Comparison of ENCODE assay signal across 20 mouse cellular contexts in genomic region chr10:58802391-58802790, GRCm38 (mm10). TPM values are rescaled to one million over a fixed set of nuclear protein-coding genes. Genes with fewer than 3 reads are reported as not detected.
DNase-seq lines count a peak whose midpoint lies in the region; ATAC-seq and TF ChIP-seq lines count a peak whose summit lies in the region.
"Had no signal": no experiment of that assay in that cellular context is flagged by ENCODE, and none has a peak within 500 bp of the region (broad histone marks: within the 10 kb centered on the region; RNA-seq: fewer than 3 reads in every experiment).

No protein-coding gene starts in this region.

- no peaks in the 10 kb centered on the region for H3K36me3 ChIP-seq in forebrain, embryonic 14.5 days (ENCODE audit: control insufficient read depth, insufficient read depth, low read length)
- no peaks in the 10 kb centered on the region for H3K36me3 ChIP-seq in forebrain, embryonic 15.5 days
- H3K36me3 ChIP-seq in lung, embryonic 14.5 days (ENCODE audit: insufficient read depth), result no peaks in the 10 kb centered on the region
- H3K36me3 ChIP-seq: embryonic facial prominence, embryonic 10.5 days; embryonic facial prominence, embryonic 12.5 days; G1E had no signal

- no peak overlapping the region for H3K9ac ChIP-seq in forebrain, embryonic 14.5 days (ENCODE audit: low read length)
- H3K9ac ChIP-seq in forebrain, embryonic 15.5 days (replicated peaks), result no peak overlapping the region
- H3K9ac ChIP-seq in lung, embryonic 14.5 days, result no peak overlapping the region
- H3K9ac ChIP-seq: embryonic facial prominence, embryonic 12.5 days; forebrain, embryonic 13.5 days had no signal

- no peaks in the 10 kb centered on the region for H3K27me3 ChIP-seq in forebrain, embryonic 14.5 days (replicated peaks; ENCODE audit: control insufficient read depth, insufficient read depth, low read length)
- H3K27me3 ChIP-seq in forebrain, embryonic 15.5 days, result no peaks in the 10 kb centered on the region
- H3K27me3 ChIP-seq in lung, embryonic 14.5 days (ENCODE audit: insufficient read depth, low read length), result no peaks in the 10 kb centered on the region
- H3K27me3 ChIP-seq: embryonic facial prominence, embryonic 12.5 days; forebrain, embryonic 13.5 days had no signal

- TF ChIP-seq CTCF in lung, embryonic 14.5 days (IDR thresholded peaks at IDR 0.05; ENCODE audit: low read depth), result no peak

- no peak overlapping the region for H3K4me3 ChIP-seq in forebrain, embryonic 14.5 days (ENCODE audit: low read depth, low read length)
- no peak overlapping the region for H3K4me3 ChIP-seq in forebrain, embryonic 15.5 days
- H3K4me3 ChIP-seq in lung, embryonic 14.5 days (ENCODE audit: low read depth, low read length), result no peak overlapping the region
- H3K4me3 ChIP-seq: embryonic facial prominence, embryonic 10.5 days; embryonic facial prominence, embryonic 12.5 days; forebrain, embryonic 13.5 days had no signal

- ATAC-seq in forebrain, embryonic 14.5 days, result no peak
- ATAC-seq in forebrain, embryonic 15.5 days (replicated peaks), result no peak
- no peak for ATAC-seq in lung, embryonic 14.5 days (ENCODE audit: insufficient read depth)
- ATAC-seq: CD4-positive, CD25-positive, alpha-beta regulatory T cell, adult 4 months; forebrain, embryonic 13.5 days; forebrain, postnatal 0 days had no signal

- H3K4me2 ChIP-seq in forebrain, embryonic 14.5 days (ENCODE audit: low read length), result no peak overlapping the region
- no peak overlapping the region for H3K4me2 ChIP-seq in forebrain, embryonic 15.5 days (replicated peaks)
- no peak overlapping the region for H3K4me2 ChIP-seq in lung, embryonic 14.5 days
- H3K4me2 ChIP-seq: embryonic facial prominence, embryonic 12.5 days; forebrain, embryonic 13.5 days had no signal

- peak; percentile 23 for DNase-seq in forebrain, embryonic 14.5 days (ENCODE audit: low spot score)
- DNase-seq in lung, embryonic 14.5 days, result peak; percentile 68
- no peak for DNase-seq in lung, postnatal 4 days
- DNase-seq in layer of hippocampus, adult 8-10 months (ENCODE audit: low spot score in 2 of 2), result no peak
- DNase-seq: adrenal gland, adult 2 months; adrenal gland, postnatal 10 days; adrenal gland, postnatal 25 days; B cell, adult 2 months; cerebellum, adult 11-12 months; cerebellum, adult 2 months; cerebellum, adult 9-10 months; cerebellum, postnatal 10 days; cerebellum, postnatal 25 days; forebrain, postnatal 0 days had no signal

- peaks cover 6% of the 10 kb centered on the region; the same call in 1 of the 2 replicates for H3K4me1 ChIP-seq in forebrain, embryonic 14.5 days (ENCODE audit: control insufficient read depth, insufficient read depth, low read length)
- peaks cover 22% of the 10 kb centered on the region for H3K4me1 ChIP-seq in forebrain, embryonic 15.5 days
- no peaks in the 10 kb centered on the region for H3K4me1 ChIP-seq in lung, embryonic 14.5 days (ENCODE audit: insufficient read depth)
- H3K4me1 ChIP-seq: embryonic facial prominence, embryonic 10.5 days; embryonic facial prominence, embryonic 12.5 days had no signal

- H3K9me3 ChIP-seq in forebrain, embryonic 14.5 days (replicated peaks; ENCODE audit: control insufficient read depth, low read length), result no peaks in the 10 kb centered on the region
- H3K9me3 ChIP-seq in forebrain, embryonic 15.5 days, result no peaks in the 10 kb centered on the region
- H3K9me3 ChIP-seq in lung, embryonic 14.5 days (ENCODE audit: low read depth, low read length), result no peaks in the 10 kb centered on the region
- H3K9me3 ChIP-seq: embryonic facial prominence, embryonic 10.5 days; embryonic facial prominence, embryonic 12.5 days; forebrain, embryonic 13.5 days; G1E had no signal

- 34% methylated on average over 1 of the region's 1 CpGs for WGBS in forebrain, embryonic 14.5 days
- 49% methylated on average over 1 of the region's 1 CpGs for WGBS in forebrain, embryonic 15.5 days
- 27% methylated on average over 1 of the region's 1 CpGs for WGBS in lung, embryonic 14.5 days

- H3K27ac ChIP-seq in forebrain, embryonic 14.5 days (ENCODE audit: low read depth, low read length), result no peak overlapping the region
- no peak overlapping the region for H3K27ac ChIP-seq in forebrain, embryonic 15.5 days (replicated peaks)
- no peak overlapping the region for H3K27ac ChIP-seq in lung, embryonic 14.5 days (ENCODE audit: low read depth)
- H3K27ac ChIP-seq: embryonic facial prominence, embryonic 10.5 days; embryonic facial prominence, embryonic 12.5 days; forebrain, embryonic 13.5 days had no signal

RNA-seq across cellular contexts. Expression of gene Sh3rf3, which starts 10.8 kb away (rescaled TPM):
- polyA plus RNA-seq in forebrain, embryonic 14.5 days (2014; fragmentation: Nextera tagmentation; extraction: Ambion mirVana), result 5.8 and 10.3 TPM in 2 replicates
- polyA plus RNA-seq in forebrain, embryonic 15.5 days (2015; fragmentation: Nextera tagmentation; extraction: Ambion mirVana), result 12.5 and 13.1 TPM in 2 replicates
- 2.1 and 3.3 TPM in 2 replicates for polyA plus RNA-seq in lung, embryonic 14.5 days (2014; fragmentation: Nextera tagmentation; extraction: Ambion mirVana)
- 10 to 100 TPM; 28.2 to 38.0 (median 32.1) TPM for total RNA-seq in layer of hippocampus, adult 8-10 months (2022)
- polyA plus RNA-seq: CD4-positive, CD25-positive, alpha-beta regulatory T cell, adult 4 months; G1E had no signal

Comparison
In these comparisons a context has a peak if more than half of its experiments do, and no peak if none do; other contexts are left out.
1. DNase-seq: peak in forebrain, embryonic 14.5 days (single experiment) and lung, embryonic 14.5 days (single experiment); none in lung, postnatal 4 days (0 of 2) and layer of hippocampus, adult 8-10 months (0 of 2).